22 mouse cellular contexts compared by ENCODE assay signal in genomic region chr10:56691467-56691866, GRCm38 (mm10).
"Had no signal": no experiment of that assay in that cellular context is flagged by ENCODE, and none has a peak within 500 bp of the region (broad histone marks: within the 10 kb centered on the region; RNA-seq: fewer than 3 reads in every experiment).

No protein-coding gene starts in this region.

- H3K36me3 ChIP-seq: kidney, embryonic 15.5 days; limb, embryonic 13.5 days; liver, embryonic 12.5 days; liver, embryonic 15.5 days; lung, embryonic 15.5 days; midbrain, embryonic 10.5 days; midbrain, embryonic 15.5 days; neural tube, embryonic 12.5 days; neural tube, embryonic 15.5 days; stomach, embryonic 15.5 days had no signal

- H3K4me2 ChIP-seq: kidney, embryonic 15.5 days; limb, embryonic 13.5 days; liver, embryonic 12.5 days; liver, embryonic 15.5 days; lung, embryonic 15.5 days; midbrain, embryonic 15.5 days; neural tube, embryonic 12.5 days; neural tube, embryonic 15.5 days; stomach, embryonic 15.5 days had no signal

- H3K4me1 ChIP-seq: liver, embryonic 12.5 days; liver, embryonic 15.5 days; lung, embryonic 15.5 days; midbrain, embryonic 15.5 days; neural tube, embryonic 12.5 days; neural tube, embryonic 15.5 days; stomach, embryonic 15.5 days had no signal

- H3K9ac ChIP-seq: kidney, embryonic 15.5 days; limb, embryonic 13.5 days; liver, embryonic 12.5 days; liver, embryonic 15.5 days; lung, embryonic 15.5 days; midbrain, embryonic 15.5 days; neural tube, embryonic 12.5 days; neural tube, embryonic 15.5 days; stomach, embryonic 15.5 days had no signal

- H3K27me3 ChIP-seq: kidney, embryonic 15.5 days; limb, embryonic 13.5 days; liver, embryonic 12.5 days; liver, embryonic 15.5 days; lung, embryonic 15.5 days; megakaryocyte, embryonic 14.5 days; midbrain, embryonic 15.5 days; neural tube, embryonic 12.5 days; neural tube, embryonic 15.5 days; stomach, embryonic 15.5 days had no signal

- DNase-seq: kidney, postnatal 14 days; kidney, postnatal 4 days; left cerebral cortex, postnatal 4 days; liver; lung, adult 18-20 months; lung, postnatal 10 days; lung, postnatal 36 days; right cerebral cortex, adult 18-20 months; right cerebral cortex, postnatal 25 days; spleen, adult 18-20 months; thymus, postnatal 25 days had no signal

- H3K9me3 ChIP-seq: kidney, embryonic 15.5 days; limb, embryonic 13.5 days; liver, embryonic 12.5 days; liver, embryonic 15.5 days; lung, embryonic 15.5 days; megakaryocyte, embryonic 14.5 days; midbrain, embryonic 10.5 days; midbrain, embryonic 15.5 days; neural tube, embryonic 12.5 days; neural tube, embryonic 15.5 days; stomach, embryonic 15.5 days had no signal

- H3K27ac ChIP-seq: kidney, embryonic 15.5 days; limb, embryonic 13.5 days; liver, embryonic 12.5 days; liver, embryonic 15.5 days; lung, embryonic 15.5 days; midbrain, embryonic 10.5 days; midbrain, embryonic 15.5 days; neural tube, embryonic 12.5 days; neural tube, embryonic 15.5 days; stomach, embryonic 15.5 days had no signal

- ATAC-seq: liver, embryonic 12.5 days; midbrain, embryonic 15.5 days had no signal

- H3K4me3 ChIP-seq: kidney, embryonic 15.5 days; limb, embryonic 13.5 days; liver, embryonic 12.5 days; liver, embryonic 15.5 days; lung, embryonic 15.5 days; megakaryocyte, embryonic 14.5 days; midbrain, embryonic 10.5 days; midbrain, embryonic 15.5 days; neural tube, embryonic 12.5 days; neural tube, embryonic 15.5 days; stomach, embryonic 15.5 days had no signal
